Mouse (Mus musculus) neural tube, embryonic 10.5 days (tissue): ENCODE measurements at regions not wholly inside any gene's neighbourhood (a gene's known extent, or its start where the extent isn't known, plus 50 kb on each side); places are given as distances from the start of the nearest gene placed in this dataset.
A peak's percentile ranks its signal among the peaks of the same experiment; 100 is the strongest.

Experiments
- DNase-seq: peaks from one replicate; pipeline ENCODE4 v3.0.0-alpha.2; 2017; ENCODE audit warnings: low spot score; ENCODE audit errors: extremely low spot score

DNA sequence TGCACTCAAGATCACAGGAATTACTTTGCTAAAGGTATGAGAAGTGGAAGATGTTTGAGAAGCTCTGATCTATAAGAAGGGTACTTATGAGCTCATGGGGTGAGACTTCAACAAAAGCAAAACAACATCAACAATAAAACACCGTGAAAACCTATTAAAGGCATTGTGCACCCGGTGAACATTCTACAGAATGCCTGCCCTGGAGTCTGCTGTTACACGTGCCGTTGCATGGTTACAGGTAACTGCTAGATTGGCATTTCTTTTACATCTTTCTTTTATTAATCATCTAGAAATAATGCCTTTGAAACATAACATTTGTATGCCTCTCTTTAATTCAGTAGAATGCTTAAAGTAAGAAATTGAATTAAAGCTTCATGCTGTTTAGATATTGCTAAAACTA is 661.0 kb downstream of the Pcdh18 start:
- DNase-seq: no peak

GRCm38 (mm10) chr3:49093818-49094680 is 663.1 kb downstream of the Pcdh18 start:
- DNase-seq: peak; percentile 55

DNA sequence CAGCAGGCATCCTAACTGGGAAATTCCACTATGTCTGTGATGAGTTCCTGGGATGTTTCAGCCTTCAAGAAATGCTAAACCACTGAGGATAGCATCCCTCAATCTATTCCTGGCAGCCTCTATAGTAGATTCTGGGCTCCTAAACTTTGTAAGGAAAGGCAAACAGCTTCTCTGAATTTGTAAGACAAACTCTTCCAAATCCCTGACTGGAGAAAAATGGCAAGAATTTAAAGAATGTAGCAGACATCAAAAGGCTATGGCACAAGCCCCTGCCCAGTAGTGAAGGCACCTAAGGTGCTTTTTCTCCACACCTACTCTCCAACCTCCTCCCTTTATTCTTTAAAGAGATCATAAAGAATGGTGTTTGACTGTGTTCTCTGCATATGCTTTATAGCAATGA is 688.3 kb downstream of the Pcdh18 start:
- no peak for DNase-seq

- DNase-seq: no peak
These were observed 695.0 kb downstream of the Pcdh18 start for GRCm38 (mm10) chr3:49062081-49062480.

DNA sequence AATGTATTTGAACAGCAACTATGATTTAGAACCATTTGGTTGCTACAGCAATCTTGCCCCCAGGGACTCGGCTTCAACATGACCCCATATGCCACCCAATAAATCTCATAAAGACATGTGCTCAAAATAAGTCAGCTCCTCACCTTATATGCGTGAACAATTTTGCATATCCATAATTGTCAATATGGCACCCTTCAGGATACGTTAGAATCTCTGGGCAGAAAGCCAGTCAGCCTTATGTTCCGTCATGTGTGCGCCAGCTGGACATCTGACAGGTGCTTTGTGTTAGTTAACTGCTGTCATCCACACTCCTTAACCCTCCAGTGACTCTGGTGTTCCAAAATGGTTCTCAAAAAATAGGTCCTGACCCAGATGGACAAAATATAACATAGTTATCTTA is 724.1 kb downstream of the Pcdh18 start:
- no peak for DNase-seq

- no peak for DNase-seq
These were observed 747.7 kb downstream of the Pcdh18 start for GRCm38 (mm10) chr3:49009211-49009967.
